Mouse (Mus musculus): ENCODE data around the gene Rbfox2. TPM values are rescaled to one million over a fixed set of nuclear protein-coding genes. Genes with fewer than 3 reads are reported as not detected.

The Rbfox2 gene
- total and polyA plus RNA-seq, 2 experiments: 17.4 to 21.5 TPM

DNA sequence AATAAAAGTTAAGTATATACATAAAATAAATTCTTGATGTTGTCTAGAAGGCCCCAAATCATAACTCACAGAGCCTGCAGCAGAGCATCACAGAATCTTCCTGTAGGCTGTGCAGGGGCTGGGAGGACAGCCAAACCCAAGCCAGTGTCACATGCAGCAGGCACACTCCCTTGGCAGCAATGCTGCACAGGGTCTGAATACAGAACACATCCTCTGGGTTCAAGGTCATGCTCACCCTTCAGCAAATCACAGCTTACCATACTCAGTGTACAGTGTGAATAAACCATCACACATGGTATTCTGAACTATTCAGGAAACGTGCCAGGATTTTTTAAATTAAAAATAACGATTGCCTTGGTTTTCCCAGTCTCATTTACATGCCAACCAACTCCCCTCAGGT is 52.7 kb downstream of the Rbfox2 start:
- TF ChIP-seq POLR2A (IDR thresholded peaks at IDR 0.05; ENCODE audit: extremely low read depth, insufficient read depth, low read length) (no peak), CTCF (IDR thresholded peaks at IDR 0.05; ENCODE audit: low read depth, low read length) (no peak; the same call in 1 of the 2 replicates)
- Histone ChIP-seq H3K27ac (replicated peaks; ENCODE audit: insufficient read depth, low read depth, low read length) (peak overlapping the region; percentile 79; the same call in 1 of the 2 replicates), H3K9ac (ENCODE audit: low read depth, low read length) (no peak overlapping the region), H3K4me3 (ENCODE audit: insufficient read depth, low read depth, low read length) (no peak overlapping the region), H3K36me3 (ENCODE audit: control insufficient read depth, insufficient read depth, low read length) (no peaks in the 10 kb centered on the region), H3K4me1 (ENCODE audit: control insufficient read depth, insufficient read depth, low read length) (peaks cover 30% of the 10 kb centered on the region), H3K27me3 (ENCODE audit: control insufficient read depth, insufficient read depth, low read length) (no peaks in the 10 kb centered on the region), H3K79me2 (ENCODE audit: control insufficient read depth, insufficient read depth, low read length) (peaks cover 44% of the 10 kb centered on the region)
- DNase-seq (ENCODE audit: extremely low read depth, low read depth, low spot score): peak; percentile 86
- 13% methylated on average over 2 of the region's 2 CpGs for WGBS

DNA sequence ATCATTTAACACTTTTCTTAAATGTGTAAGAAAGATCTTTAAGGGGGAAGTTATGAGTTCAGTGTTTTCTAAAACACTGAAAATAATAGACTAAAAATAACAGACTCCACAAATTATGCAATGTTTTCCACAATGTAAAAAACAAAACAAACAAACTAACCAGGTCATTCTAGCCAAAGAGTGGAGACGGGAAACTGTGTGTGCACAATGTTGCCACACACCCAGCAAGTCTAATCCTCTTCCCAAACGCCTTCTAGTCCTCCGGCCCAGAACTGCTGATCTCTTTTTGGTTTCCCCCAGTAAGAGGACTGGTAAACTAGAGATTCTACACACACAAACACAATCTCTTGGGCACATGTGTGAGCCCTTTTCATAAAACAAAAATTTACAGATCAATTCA is 55.1 kb downstream of the Rbfox2 start:
- WGBS: 20% methylated on average over 3 of the region's 3 CpGs
- TF ChIP-seq CTCF (IDR thresholded peaks at IDR 0.05; ENCODE audit: low read depth, low read length) (no peak), POLR2A (IDR thresholded peaks at IDR 0.05; ENCODE audit: extremely low read depth, insufficient read depth, low read length) (no peak)
- no peak overlapping the region for H3K9ac ChIP-seq (ENCODE audit: low read depth, low read length)

DNA sequence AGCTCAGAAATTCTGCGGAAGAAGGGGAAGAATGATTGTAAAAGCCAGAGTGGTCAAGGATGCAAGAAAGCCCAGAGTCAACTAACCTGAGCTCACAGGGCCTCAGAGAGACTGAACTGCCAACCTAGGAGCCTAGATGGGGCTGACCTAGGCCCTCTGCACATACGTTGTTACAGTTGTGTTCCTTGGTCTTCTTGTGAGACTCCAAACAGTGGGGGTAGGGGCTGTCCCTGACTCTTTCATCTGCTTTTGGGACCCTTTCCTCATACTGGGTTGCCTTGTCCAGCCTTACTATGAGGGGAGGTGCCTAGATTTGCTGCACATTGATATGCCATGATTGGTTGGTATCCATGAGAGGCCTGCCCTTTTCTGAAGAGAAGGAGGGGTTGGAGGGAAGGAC is 56.0 kb downstream of the Rbfox2 start:
- DNase-seq (ENCODE audit: extremely low read depth, low read depth, low spot score): no peak
- TF ChIP-seq POLR2A (IDR thresholded peaks at IDR 0.05; ENCODE audit: extremely low read depth, insufficient read depth, low read length) (no peak), CTCF (IDR thresholded peaks at IDR 0.05; ENCODE audit: low read depth, low read length) (no peak)
- no peak overlapping the region for H3K4me3 ChIP-seq (ENCODE audit: insufficient read depth, low read depth, low read length)
- WGBS: 94% methylated on average over 2 of the region's 2 CpGs
- H3K36me3 ChIP-seq (ENCODE audit: control insufficient read depth, insufficient read depth, low read length): no peaks in the 10 kb centered on the region
- no peaks in the 10 kb centered on the region for H3K27me3 ChIP-seq (ENCODE audit: control insufficient read depth, insufficient read depth, low read length)
- H3K9ac ChIP-seq (ENCODE audit: low read depth, low read length): no peak overlapping the region
- H3K4me1 ChIP-seq (ENCODE audit: control insufficient read depth, insufficient read depth, low read length): peaks cover 28% of the 10 kb centered on the region
- H3K27ac ChIP-seq (replicated peaks; ENCODE audit: insufficient read depth, low read depth, low read length): peak overlapping the region; percentile 35
- H3K79me2 ChIP-seq (ENCODE audit: control insufficient read depth, insufficient read depth, low read length): peaks cover 48% of the 10 kb centered on the region

More for the DNA sequence above, 55.1 kb downstream of the Rbfox2 start:
- Histone ChIP-seq H3K27me3 (ENCODE audit: control insufficient read depth, insufficient read depth, low read length) (no peaks in the 10 kb centered on the region), H3K4me1 (ENCODE audit: control insufficient read depth, insufficient read depth, low read length) (peaks cover 27% of the 10 kb centered on the region), H3K36me3 (ENCODE audit: control insufficient read depth, insufficient read depth, low read length) (no peaks in the 10 kb centered on the region), H3K27ac (replicated peaks; ENCODE audit: insufficient read depth, low read depth, low read length) (no peak overlapping the region; the same call in 1 of the 2 replicates), H3K79me2 (ENCODE audit: control insufficient read depth, insufficient read depth, low read length) (peaks cover 43% of the 10 kb centered on the region), H3K4me3 (ENCODE audit: insufficient read depth, low read depth, low read length) (no peak overlapping the region)
- peak; percentile 87 for DNase-seq (ENCODE audit: extremely low read depth, low read depth, low spot score)

DNA sequence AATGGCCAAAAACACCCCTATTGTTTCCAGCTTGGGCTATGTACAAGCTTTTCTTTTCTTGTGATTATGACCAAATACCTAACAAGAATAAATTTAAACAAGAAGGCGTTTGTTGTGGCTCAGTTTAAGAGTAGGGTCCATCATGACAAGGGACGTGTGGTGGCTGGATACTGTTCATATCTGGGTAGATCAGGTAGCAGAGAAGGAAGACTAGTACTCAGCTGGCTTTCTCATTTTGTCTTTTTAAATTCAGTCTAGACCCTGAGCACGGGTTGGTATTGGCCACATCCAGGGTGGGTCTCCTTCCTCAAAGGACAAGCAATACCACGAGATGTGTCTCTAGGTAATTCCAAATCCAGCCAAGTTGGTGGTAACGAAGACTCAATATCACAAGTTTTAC is 57.4 kb downstream of the Rbfox2 start:
- 96% methylated on average over 5 of the region's 5 CpGs for WGBS
- TF ChIP-seq POLR2A (IDR thresholded peaks at IDR 0.05; ENCODE audit: extremely low read depth, insufficient read depth, low read length) (no peak), CTCF (IDR thresholded peaks at IDR 0.05; ENCODE audit: low read depth, low read length) (no peak)
- no peak for DNase-seq (ENCODE audit: extremely low read depth, low read depth, low spot score)

DNA sequence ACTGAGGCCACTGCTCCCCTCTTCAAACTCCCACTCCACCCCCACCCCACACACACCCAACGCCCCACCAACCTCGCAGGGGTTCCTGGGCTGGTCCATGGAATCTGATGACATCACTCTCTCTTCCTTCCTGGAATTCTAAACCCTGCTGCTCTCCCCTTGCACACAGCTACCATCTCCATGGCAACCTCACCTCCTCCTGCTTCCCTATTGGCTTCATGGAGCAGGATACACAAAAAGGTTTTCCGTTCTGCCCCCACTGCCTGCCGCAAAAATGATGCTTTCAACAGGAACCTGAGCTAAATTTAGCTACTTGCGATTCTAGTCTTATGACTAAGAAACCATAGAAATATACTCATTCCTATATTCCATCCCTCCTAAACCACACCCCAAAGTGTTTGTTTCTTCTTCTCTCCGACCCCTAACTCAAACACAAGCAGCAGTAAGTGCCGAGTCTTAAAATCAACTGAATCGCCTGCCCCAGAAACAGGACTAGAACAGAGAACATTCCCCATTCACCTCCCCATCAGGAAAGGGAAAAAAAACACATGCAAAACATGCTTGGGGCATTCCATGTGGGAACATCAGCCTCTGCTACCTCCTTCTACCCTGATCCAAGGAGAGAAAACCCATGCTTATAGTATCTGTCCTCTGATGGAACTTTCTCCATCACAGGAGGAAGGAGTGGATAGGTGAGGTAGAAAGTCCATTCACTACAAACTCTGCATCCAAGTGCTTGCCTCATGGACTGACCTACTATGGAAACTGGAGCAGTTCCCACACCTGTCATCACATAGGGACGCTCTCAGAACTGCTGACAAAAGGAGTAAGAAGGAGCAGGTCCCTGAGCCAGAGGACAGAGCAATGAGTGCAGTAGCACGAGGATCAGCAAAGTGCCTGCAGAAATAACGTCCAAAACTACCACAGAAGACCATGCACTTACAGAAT is 61.1 kb downstream of the Rbfox2 start:
- Histone ChIP-seq H3K79me2 (ENCODE audit: control insufficient read depth, insufficient read depth, low read length) (peaks cover 41% of the 10 kb centered on the region; the same call in 1 of the 2 replicates), H3K27ac (replicated peaks; ENCODE audit: insufficient read depth, low read depth, low read length) (no peak overlapping the region), H3K4me1 (ENCODE audit: control insufficient read depth, insufficient read depth, low read length) (peaks cover 26% of the 10 kb centered on the region), H3K27me3 (ENCODE audit: control insufficient read depth, insufficient read depth, low read length) (no peaks in the 10 kb centered on the region), H3K9ac (ENCODE audit: low read depth, low read length) (no peak overlapping the region), H3K36me3 (ENCODE audit: control insufficient read depth, insufficient read depth, low read length) (no peaks in the 10 kb centered on the region), H3K4me3 (ENCODE audit: insufficient read depth, low read depth, low read length) (no peak overlapping the region)
- 42% methylated on average over 11 of the region's 11 CpGs for WGBS
- DNase-seq (ENCODE audit: extremely low read depth, low read depth, low spot score): peak; percentile 70
- TF ChIP-seq CTCF (IDR thresholded peaks at IDR 0.05; ENCODE audit: low read depth, low read length) (no peak), POLR2A (IDR thresholded peaks at IDR 0.05; ENCODE audit: extremely low read depth, insufficient read depth, low read length) (no peak)

More for the DNA sequence above, 57.4 kb downstream of the Rbfox2 start:
- H3K79me2 ChIP-seq (ENCODE audit: control insufficient read depth, insufficient read depth, low read length): peaks cover 51% of the 10 kb centered on the region
- no peak overlapping the region for H3K27ac ChIP-seq (replicated peaks; ENCODE audit: insufficient read depth, low read depth, low read length)
- peaks cover 24% of the 10 kb centered on the region for H3K4me1 ChIP-seq (ENCODE audit: control insufficient read depth, insufficient read depth, low read length)
- no peaks in the 10 kb centered on the region for H3K36me3 ChIP-seq (ENCODE audit: control insufficient read depth, insufficient read depth, low read length)
- no peaks in the 10 kb centered on the region for H3K27me3 ChIP-seq (ENCODE audit: control insufficient read depth, insufficient read depth, low read length)
- H3K4me3 ChIP-seq (ENCODE audit: insufficient read depth, low read depth, low read length): no peak overlapping the region
- H3K9ac ChIP-seq (ENCODE audit: low read depth, low read length): no peak overlapping the region

DNA sequence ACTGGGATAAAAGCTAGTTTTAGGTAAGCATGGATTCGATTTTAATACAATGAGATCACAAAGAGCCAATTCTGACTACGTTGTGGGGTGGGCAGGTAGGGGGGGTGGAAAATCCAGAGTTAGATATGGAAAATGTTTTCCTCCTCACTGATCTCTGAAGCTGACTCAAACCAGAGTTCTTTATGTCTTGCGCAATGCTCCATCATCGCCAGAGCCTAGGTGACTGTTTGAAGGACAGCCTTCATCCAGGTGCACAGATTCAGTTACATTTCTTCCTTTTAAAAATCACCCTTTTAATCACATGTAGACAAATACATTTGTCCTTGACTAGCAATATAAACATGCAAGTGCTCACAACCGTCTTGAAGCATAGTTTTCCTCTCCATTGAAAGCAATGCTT is 62.2 kb downstream of the Rbfox2 start:
- Histone ChIP-seq H3K4me1 (ENCODE audit: control insufficient read depth, insufficient read depth, low read length) (peaks cover 34% of the 10 kb centered on the region), H3K79me2 (ENCODE audit: control insufficient read depth, insufficient read depth, low read length) (peaks cover 42% of the 10 kb centered on the region), H3K27ac (replicated peaks; ENCODE audit: insufficient read depth, low read depth, low read length) (peak overlapping the region; percentile 76), H3K27me3 (ENCODE audit: control insufficient read depth, insufficient read depth, low read length) (no peaks in the 10 kb centered on the region), H3K36me3 (ENCODE audit: control insufficient read depth, insufficient read depth, low read length) (no peaks in the 10 kb centered on the region), H3K9ac (ENCODE audit: low read depth, low read length) (no peak overlapping the region), H3K4me3 (ENCODE audit: insufficient read depth, low read depth, low read length) (no peak overlapping the region)
- TF ChIP-seq POLR2A (IDR thresholded peaks at IDR 0.05; ENCODE audit: extremely low read depth, insufficient read depth, low read length) (no peak), CTCF (IDR thresholded peaks at IDR 0.05; ENCODE audit: low read depth, low read length) (no peak)
- 40% methylated on average over 5 of the region's 5 CpGs for WGBS
- peak; percentile 78 for DNase-seq (ENCODE audit: extremely low read depth, low read depth, low spot score)

All from liver, adult 2 months (tissue).